Mouse (Mus musculus): Measurements from ENCODE around the gene Emid1. TPM values are rescaled to one million over a fixed set of nuclear protein-coding genes. Genes with fewer than 3 reads are reported as not detected.

Gene Emid1
- total RNA-seq, 2 experiments from 2014 or later: 7.3 to 9.3 TPM

DNA sequence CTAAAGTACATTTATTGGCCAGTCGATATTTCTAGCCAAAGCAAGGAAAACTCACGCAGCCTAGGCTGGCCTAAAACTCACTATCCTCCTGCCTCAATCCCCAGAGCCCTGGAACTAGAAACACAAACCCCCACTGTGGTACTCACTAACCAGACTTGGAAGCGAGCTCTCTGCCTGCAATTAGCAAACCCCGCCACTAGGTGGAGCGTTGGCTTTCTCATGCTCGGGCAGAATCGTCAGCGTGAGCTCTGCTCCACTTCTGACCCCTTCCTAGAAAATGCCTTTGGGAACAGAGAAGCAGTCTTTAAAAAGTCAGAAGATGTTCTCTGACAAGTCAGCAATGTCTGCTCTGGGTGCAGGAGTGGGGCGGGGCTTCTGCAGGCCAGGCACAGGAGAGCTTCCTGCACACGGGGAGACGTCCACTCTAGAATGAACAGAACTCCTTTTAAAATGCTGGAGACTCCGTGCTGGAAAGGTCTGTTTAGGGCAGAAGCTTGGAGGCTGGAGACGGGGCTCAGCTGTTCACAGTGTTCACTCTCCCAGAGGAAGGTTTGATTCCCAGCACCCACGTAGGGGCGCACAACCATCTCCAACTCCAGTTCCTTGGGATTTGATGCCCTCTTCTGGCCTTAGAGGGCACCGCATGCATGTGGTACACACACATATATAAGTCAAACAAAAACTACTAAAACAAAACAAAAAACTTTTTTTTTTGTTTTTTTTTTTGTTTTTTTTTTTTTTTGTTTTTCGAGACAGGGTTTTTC, 8.8 kb upstream of the Emid1 start:
- DNase-seq: no peak

- no peak for DNase-seq
These were observed 6.0 kb upstream of the Emid1 start for GRCm38 (mm10) chr11:5158056-5158455.

GRCm38 (mm10) chr11:5154961-5155805, 3.1 kb upstream of the Emid1 start:
- DNase-seq: no peak

GRCm38 (mm10) chr11:5151247-5151630, 818 bp downstream of the Emid1 start:
- no peak for DNase-seq

DNA sequence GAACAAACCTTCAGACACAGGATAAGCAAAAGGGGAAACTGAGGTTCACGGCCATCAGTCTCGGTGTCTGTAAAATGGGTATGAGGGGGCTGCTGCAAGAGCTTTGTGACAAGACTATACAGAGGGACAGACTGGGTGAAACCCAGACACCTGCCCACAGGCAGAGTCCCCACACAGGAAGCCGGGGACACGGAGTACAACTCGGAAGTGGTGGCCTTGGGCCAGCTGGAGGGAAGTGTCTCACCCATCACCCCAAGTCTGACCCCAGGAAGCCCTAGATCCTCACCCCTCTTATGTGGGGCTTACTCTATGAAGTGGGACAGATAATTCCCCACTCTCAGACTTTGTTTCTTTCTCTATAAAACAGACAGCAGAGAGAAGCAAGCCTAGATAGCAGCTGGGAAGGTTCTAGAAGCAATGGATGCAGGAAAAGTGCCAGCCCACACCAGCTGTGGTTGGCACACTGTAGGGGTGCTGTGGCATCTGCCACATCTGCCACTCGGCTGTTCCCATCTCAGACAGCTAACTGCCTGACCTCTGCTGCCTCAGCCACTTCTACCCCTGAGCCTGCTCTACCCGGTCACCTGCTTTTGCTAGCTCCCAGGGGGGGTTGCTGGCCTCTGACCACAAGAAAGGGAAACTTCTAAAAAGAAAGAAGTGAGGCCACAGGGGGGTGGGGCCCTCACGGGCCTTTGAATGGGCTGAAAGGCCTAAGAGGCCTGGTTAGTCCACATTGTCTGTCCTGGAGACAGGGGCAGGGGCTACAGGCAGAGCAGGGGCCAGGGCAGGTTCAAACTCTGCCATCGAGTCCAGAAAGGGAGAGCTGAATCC, 1.4 kb downstream of the Emid1 start:
- DNase-seq: no peak

- DNase-seq: no peak
These were observed 2.1 kb downstream of the Emid1 start for GRCm38 (mm10) chr11:5149955-5150354.

- no peak for DNase-seq
These were observed 2.8 kb downstream of the Emid1 start for GRCm38 (mm10) chr11:5149249-5149648.

- DNase-seq: no peak
These were observed 6.5 kb downstream of the Emid1 start for GRCm38 (mm10) chr11:5145600-5145999.

DNA sequence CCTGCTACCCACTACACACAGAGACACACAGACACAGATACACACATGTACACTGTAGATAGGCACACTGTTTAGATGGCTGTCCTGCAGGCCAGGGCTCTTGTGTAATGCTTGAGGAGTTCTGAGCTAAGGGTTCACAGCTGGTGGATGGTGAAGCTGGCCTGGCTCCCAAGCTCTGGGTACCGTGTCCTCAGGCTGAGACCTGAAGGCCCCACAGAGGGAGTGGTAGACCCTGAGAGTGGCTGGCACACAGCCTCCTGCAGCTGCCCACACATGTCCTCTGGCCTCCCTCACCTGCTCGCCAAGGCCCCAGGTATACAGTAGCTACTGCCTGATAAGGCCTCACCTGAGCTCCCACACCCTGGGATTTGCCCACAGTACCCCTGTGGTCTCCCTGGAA, 10.1 kb downstream of the Emid1 start:
- no peak for DNase-seq

DNA sequence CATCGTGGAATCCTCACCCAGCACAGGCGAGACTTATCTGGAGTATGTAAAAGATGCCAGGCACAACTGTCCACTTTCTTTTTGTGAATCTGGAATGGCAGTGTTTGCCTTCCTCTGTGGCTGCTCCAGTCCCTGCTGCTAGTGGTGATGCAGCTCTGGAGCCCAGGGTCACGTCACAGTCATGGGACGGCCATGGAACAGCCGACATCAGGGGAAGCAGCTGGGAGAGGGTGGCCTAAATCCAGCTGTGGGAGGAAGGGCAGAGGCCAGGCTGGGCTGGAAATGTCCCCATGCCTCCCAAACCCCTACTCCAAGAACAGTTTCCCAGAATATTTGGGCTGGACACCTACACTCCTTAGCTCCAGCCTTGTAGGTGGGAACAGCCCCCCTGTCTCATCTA, 10.8 kb downstream of the Emid1 start:
- no peak for DNase-seq

DNA sequence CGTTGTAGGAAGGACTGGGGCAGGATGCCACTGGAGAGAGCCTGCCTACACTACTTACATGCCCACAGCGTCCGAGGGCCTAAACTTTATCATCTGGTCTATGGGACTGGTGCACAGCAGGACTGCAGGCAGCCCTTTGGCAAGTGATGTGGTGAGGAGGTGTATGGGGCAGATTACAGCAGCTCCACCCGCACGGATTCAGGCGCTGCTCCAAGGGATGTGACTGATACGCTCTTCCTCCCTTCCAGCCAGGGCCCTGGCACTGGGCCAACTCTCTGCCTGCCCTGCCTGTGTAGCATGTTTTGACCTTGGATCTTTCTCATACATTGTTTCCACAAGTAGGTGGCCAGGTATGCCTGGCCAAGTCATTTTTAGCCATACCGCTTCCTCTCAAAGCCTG, 11.4 kb downstream of the Emid1 start:
- DNase-seq: no peak

GRCm38 (mm10) chr11:5139372-5139771, 12.7 kb downstream of the Emid1 start:
- DNase-seq: no peak

- DNase-seq: no peak
These were observed 13.4 kb downstream of the Emid1 start for GRCm38 (mm10) chr11:5138642-5139041.

- DNase-seq: no peak
These were observed 16.1 kb downstream of the Emid1 start for GRCm38 (mm10) chr11:5135914-5136313.

GRCm38 (mm10) chr11:5132751-5133150, 19.3 kb downstream of the Emid1 start:
- DNase-seq: no peak

DNA sequence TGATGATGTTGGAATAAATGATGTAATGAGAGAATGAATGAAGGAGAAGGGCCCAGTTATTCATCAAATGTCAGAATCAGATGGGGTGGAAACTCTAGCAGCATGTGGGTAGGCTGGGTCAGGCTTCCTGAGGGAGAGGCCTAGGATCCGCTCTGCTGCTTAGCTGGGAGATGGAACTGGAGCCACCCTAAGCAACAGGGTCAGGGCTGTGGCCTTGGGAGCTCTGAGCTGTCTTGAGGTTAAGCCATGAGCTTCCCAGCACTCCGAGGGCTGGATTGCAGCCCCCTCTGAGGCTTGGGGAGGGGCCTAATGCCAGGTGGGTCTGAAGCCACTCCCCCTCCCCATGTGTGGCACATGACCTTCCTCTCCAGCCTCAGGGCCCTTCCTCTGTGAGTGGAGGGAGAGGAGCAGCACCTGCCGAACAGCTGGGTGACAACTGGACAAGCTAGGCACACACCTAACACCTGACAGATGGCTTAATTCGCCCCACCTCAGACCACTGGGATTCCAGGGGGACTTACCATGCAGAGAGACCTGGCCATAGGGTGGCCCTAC, 21.9 kb downstream of the Emid1 start:
- DNase-seq: no peak

DNA sequence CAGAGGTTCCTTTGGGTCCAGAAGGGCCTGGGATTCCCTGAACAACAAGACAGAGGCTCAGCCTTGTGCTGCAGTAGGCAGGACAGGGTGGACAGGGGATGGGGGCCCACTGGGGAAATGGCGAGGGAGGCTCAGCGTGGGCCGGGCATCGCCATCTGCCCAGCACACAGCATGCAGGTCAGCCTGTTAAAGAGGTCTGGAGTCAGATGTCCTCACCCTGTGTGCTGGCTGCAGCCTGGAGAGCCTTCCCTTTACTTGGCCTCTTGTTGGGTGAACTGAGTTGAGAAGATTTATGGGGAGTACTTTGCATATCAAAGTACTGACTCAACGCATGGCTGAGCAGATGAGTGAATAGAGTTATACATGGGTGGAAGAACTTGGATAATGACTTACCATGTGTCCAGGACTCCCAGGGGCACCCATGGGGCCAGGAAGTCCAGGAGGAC, 23.0 kb downstream of the Emid1 start:
- no peak for DNase-seq

- no peak for DNase-seq
These were observed 26.3 kb downstream of the Emid1 start for GRCm38 (mm10) chr11:5125713-5126112.

DNA sequence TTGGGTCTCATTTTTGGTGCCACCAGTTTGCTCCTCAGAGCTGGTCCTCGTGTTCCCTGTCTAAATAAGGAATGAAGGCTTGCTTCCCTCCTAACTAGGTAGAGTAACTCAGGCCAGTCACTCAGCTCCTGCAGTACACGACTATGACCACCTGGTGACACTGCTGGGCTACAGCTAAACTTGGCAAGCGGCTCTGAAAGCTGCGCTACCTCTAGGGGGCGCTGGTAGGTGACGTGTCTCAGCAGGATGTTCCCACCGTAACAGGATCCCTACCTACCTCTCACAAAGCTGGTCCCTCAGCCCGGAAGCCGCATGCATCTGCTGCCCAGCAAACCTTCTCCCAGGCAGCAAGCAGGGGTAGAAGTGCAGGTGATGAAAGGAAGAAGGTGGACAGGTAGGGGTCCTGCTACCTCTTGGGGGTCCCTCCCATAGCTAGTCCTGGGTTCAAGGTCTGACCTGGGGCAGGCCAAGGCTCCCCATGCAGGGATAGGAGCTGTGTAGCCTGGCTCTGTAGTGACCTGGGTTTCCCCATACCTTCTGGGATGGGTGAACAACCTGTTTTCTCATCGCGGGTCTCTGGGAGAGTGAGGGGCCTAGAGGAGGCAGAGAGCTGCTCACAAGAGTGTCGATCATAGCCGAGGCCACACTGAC, 37.0 kb downstream of the Emid1 start:
- peak; percentile 84 for DNase-seq

- no peak for DNase-seq
These were observed 38.4 kb downstream of the Emid1 start for GRCm38 (mm10) chr11:5113645-5114044.

- no peak for DNase-seq
These were observed 42.6 kb downstream of the Emid1 start for GRCm38 (mm10) chr11:5109441-5109840.

DNA sequence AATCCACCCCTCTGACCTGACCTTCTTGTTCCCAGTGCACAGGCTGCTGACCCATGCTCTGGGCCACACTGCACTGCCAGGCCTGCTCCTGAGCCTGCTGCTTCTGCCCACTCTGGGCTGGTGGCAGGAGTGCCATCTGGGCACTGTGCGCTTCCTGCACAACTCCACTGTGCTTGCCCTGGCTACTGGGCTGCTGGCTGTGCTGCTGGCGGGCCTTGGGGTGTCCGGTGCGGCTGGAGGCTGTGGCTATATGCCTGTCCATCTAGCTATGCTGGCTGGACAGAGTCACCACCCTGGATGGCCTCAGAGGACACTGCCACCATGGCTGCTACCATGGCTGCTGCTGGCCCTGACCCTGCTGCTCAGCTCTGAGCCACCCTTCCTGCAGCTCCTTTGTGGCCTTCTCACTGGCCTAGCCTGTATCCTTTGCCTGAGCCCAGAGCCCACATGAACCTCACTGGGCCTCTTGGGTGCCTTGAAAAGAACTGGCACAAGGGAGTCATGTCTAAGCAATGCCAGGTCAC, 48.0 kb downstream of the Emid1 start:
- no peak for DNase-seq
